Mouse (Mus musculus): Measurements from ENCODE around the gene Wnt7a. TPM values are rescaled to one million over a fixed set of nuclear protein-coding genes. Genes with fewer than 3 reads are reported as not detected.

Gene Wnt7a
- polyA plus RNA-seq, 1 experiment from 2014 or later, result 12.4 TPM

DNA sequence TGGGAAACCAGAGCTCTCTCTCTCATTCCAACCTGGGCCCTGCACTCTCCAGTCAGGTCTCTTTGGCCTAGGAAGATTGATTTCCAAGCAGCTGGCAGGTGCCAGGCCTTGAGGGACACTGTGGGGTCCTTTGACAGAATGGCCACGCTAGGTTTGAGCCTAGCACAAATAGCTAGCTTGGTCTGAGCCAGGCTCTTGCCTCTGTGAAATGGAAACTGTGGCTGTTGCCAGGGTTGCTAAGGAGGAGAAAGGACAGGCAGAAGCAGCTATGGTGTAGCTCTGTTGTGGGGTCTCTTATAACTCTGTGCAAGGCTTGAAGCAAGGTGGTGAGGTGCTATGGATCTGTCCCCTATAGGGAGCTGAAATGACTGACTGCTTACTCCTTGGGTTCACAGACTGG is 75.7 kb downstream of the Wnt7a start:
- WGBS, result 65% methylated on average over 1 of the region's 1 CpGs
- H3K36me3 ChIP-seq (ENCODE audit: control insufficient read depth, insufficient read depth, low read length), result no peaks in the 10 kb centered on the region

DNA sequence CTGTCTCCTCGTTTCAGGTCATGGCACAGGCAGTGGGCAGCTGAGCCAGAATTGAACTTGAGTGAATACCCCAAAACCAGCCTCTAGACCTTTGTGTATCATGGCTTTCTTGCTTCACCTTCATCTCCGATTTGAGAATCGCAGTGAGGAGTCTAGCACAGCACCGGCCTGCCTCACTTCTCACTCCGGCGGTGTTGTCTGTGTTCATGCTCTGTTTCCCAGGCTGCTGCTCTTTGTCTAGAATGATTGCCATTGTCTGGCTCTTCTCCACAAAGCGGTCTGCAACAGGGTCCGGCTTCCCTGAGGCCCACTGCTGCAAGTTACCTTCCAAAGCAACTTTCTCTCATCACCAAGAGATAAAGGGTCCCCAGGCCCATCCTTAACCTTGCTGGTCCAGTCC is 79.3 kb downstream of the Wnt7a start:
- H3K4me3 ChIP-seq (ENCODE audit: low read depth, low read length), result no peak overlapping the region
- WGBS, result 78% methylated on average over 8 of the region's 8 CpGs
- DNase-seq (ENCODE audit: low spot score, missing footprints) (peak; percentile 59), ATAC-seq (ENCODE audit: low FRiP score) (no peak)
- 0 out of 2 replicates have a peak, but pooled peaks cover 2% of the 10 kb centered on the region for H3K4me1 ChIP-seq (ENCODE audit: control insufficient read depth, insufficient read depth, low read length)
- H3K27me3 ChIP-seq (ENCODE audit: control insufficient read depth, insufficient read depth, low read length), result no peaks in the 10 kb centered on the region
- no peak overlapping the region for H3K4me2 ChIP-seq
- H3K27ac ChIP-seq (ENCODE audit: low read depth, low read length), result no peak overlapping the region
- H3K9ac ChIP-seq (ENCODE audit: low read length), result no peak overlapping the region
- no peaks in the 10 kb centered on the region for H3K36me3 ChIP-seq (ENCODE audit: control insufficient read depth, insufficient read depth, low read length)
- H3K9me3 ChIP-seq (ENCODE audit: control insufficient read depth, low read length), result no peaks in the 10 kb centered on the region

More for the DNA sequence above, 75.7 kb downstream of the Wnt7a start:
- Histone ChIP-seq H3K27me3 (ENCODE audit: control insufficient read depth, insufficient read depth, low read length) (no peaks in the 10 kb centered on the region; the same call in 1 of the 2 replicates), H3K9me3 (ENCODE audit: control insufficient read depth, low read length) (no peaks in the 10 kb centered on the region), H3K9ac (ENCODE audit: low read length) (no peak overlapping the region), H3K4me3 (ENCODE audit: low read depth, low read length) (no peak overlapping the region), H3K4me2 (no peak overlapping the region), H3K4me1 (ENCODE audit: control insufficient read depth, insufficient read depth, low read length) (peaks cover 5% of the 10 kb centered on the region; the same call in 1 of the 2 replicates), H3K27ac (ENCODE audit: low read depth, low read length) (no peak overlapping the region)
- no peak for ATAC-seq (ENCODE audit: low FRiP score)
- DNase-seq (ENCODE audit: low spot score, missing footprints), result no peak

DNA sequence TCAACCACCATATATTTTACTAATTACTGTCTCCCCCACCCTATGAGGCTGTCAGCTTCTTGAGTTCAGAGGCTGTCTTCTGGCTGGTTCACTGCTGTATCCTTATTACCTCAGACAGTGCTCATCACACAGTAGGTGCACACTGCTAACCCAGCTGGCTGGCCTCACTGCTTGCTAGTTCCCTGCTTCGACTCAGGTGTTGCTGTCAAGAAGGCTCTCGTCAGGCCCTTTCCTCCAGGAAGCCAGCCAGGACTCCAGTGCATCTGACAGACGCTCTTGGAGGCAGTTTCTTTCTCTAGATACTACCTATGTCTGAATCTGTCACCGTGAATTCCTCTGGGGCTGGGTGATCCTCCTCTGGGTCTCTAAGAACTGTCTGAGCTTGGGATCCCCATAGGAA is 85.6 kb downstream of the Wnt7a start:
- 80% methylated on average over 4 of the region's 4 CpGs for WGBS
- DNase-seq (ENCODE audit: low spot score, missing footprints) (peak; percentile 70), ATAC-seq (ENCODE audit: low FRiP score) (no peak)
- Histone ChIP-seq H3K9me3 (ENCODE audit: control insufficient read depth, low read length) (no peaks in the 10 kb centered on the region), H3K27me3 (ENCODE audit: control insufficient read depth, insufficient read depth, low read length) (no peaks in the 10 kb centered on the region), H3K36me3 (ENCODE audit: control insufficient read depth, insufficient read depth, low read length) (no peaks in the 10 kb centered on the region), H3K27ac (ENCODE audit: low read depth, low read length) (no peak overlapping the region), H3K4me2 (no peak overlapping the region), H3K4me1 (ENCODE audit: control insufficient read depth, insufficient read depth, low read length) (no peaks in the 10 kb centered on the region; the same call in 1 of the 2 replicates), H3K4me3 (ENCODE audit: low read depth, low read length) (no peak overlapping the region), H3K9ac (ENCODE audit: low read length) (no peak overlapping the region)

DNA sequence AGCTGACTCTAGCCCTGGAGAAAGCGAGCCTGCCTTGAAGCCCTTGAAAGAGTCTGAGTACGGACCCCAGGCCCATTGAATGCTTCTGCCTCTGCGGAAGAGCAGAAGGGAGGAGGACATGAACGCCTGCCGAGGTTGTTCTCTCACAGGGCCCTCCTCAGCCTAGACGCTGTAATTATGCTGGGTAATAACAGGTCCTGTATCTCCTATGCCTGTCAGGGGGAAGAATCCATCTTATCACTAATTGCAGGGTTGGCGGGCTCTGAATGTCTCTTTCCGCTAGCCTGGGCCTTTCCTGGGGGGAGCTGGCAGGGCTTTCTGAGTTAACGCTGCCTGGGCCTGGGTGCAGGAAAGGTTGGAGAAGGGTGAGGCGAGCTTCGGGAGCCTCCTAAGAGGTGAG is 86.4 kb downstream of the Wnt7a start:
- Histone ChIP-seq H3K27ac (ENCODE audit: low read depth, low read length) (no peak overlapping the region), H3K9ac (ENCODE audit: low read length) (no peak overlapping the region), H3K4me2 (no peak overlapping the region), H3K4me3 (ENCODE audit: low read depth, low read length) (no peak overlapping the region), H3K36me3 (ENCODE audit: control insufficient read depth, insufficient read depth, low read length) (no peaks in the 10 kb centered on the region), H3K9me3 (ENCODE audit: control insufficient read depth, low read length) (no peaks in the 10 kb centered on the region), H3K4me1 (ENCODE audit: control insufficient read depth, insufficient read depth, low read length) (no peaks in the 10 kb centered on the region; the same call in 1 of the 2 replicates), H3K27me3 (ENCODE audit: control insufficient read depth, insufficient read depth, low read length) (no peaks in the 10 kb centered on the region)
- no peak for ATAC-seq (ENCODE audit: low FRiP score)
- peak; percentile 35 for DNase-seq (ENCODE audit: low spot score, missing footprints)
- 76% methylated on average over 11 of the region's 11 CpGs for WGBS

DNA sequence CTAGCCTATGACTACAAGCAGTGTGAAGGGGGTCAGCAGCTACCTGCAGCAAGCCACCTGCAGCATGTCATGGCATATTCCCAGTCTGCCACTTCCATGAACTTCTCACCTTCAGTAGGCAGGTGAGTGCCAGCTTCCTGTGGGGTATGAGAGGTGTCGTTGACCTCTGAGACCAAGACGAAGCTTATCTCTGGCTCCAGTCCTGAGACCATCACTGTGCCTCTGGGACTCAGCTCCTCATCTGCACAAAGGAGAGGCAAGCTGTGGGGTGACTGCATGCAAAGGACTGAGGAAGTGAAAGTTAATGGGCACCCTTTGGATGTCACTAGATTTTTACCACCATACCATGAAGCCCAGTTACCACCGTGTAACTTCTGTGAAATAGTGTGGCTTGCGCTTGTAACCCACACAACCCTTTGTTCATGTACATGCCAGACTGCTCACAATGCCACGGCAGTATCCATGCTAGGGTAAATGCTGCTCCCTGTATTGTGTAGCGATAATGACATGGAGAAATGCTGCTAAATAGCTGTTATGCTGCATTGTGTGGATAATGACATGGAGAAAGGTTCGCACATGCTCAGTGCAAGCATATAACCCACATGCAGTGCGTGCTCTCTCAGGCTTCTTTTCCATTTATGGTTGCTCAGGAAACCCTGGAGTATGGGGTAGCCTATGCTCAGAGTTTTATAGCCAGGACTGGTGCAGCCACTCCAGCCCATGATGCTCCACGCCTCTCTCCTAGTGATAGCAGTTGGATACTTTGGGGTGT is 89.0 kb downstream of the Wnt7a start:
- Histone ChIP-seq H3K9me3 (ENCODE audit: control insufficient read depth, low read length) (no peaks in the 10 kb centered on the region; the same call in 1 of the 2 replicates), H3K27ac (ENCODE audit: low read depth, low read length) (no peak overlapping the region), H3K9ac (ENCODE audit: low read length) (no peak overlapping the region), H3K27me3 (ENCODE audit: control insufficient read depth, insufficient read depth, low read length) (no peaks in the 10 kb centered on the region), H3K4me1 (ENCODE audit: control insufficient read depth, insufficient read depth, low read length) (no peaks in the 10 kb centered on the region; the same call in 1 of the 2 replicates), H3K4me3 (ENCODE audit: low read depth, low read length) (no peak overlapping the region), H3K4me2 (no peak overlapping the region), H3K36me3 (ENCODE audit: control insufficient read depth, insufficient read depth, low read length) (no peaks in the 10 kb centered on the region)
- DNase-seq (ENCODE audit: low spot score, missing footprints) (peak; percentile 76), ATAC-seq (ENCODE audit: low FRiP score) (no peak)
- 87% methylated on average over 9 of the region's 9 CpGs for WGBS

Other genes with a start within 250 kb of the Wnt7a start
- 21.9 TPM in 2 replicates for gene Fbln2, start 198.9 kb downstream of the Wnt7a start, polyA plus RNA-seq (2014; fragmentation: Nextera tagmentation; extraction: Ambion mirVana)
- gene Chchd4, start 62.2 kb upstream of the Wnt7a start, polyA plus RNA-seq (2014; fragmentation: Nextera tagmentation; extraction: Ambion mirVana), result 25.3 and 26.7 TPM in 2 replicates
- 66.3 and 68.9 TPM in 2 replicates for gene Tmem43, start 62.3 kb upstream of the Wnt7a start, polyA plus RNA-seq (2014; fragmentation: Nextera tagmentation; extraction: Ambion mirVana)
- 21.6 and 23.2 TPM in 2 replicates for gene Xpc, start 104.5 kb upstream of the Wnt7a start, polyA plus RNA-seq (2014; fragmentation: Nextera tagmentation; extraction: Ambion mirVana)
- gene Lsm3, start 104.6 kb upstream of the Wnt7a start, polyA plus RNA-seq (2014; fragmentation: Nextera tagmentation; extraction: Ambion mirVana), result 285 and 305 TPM in 2 replicates

Data from midbrain, embryonic 11.5 days (tissue).